Mouse (Mus musculus): ENCODE measurements around the gene Gpr137c. TPM values are rescaled to one million over a fixed set of nuclear protein-coding genes. Genes with fewer than 3 reads are reported as not detected.

Gene Gpr137c
- polyA plus RNA-seq, 1 experiment from 2014 or later = 3.0 TPM

DNA sequence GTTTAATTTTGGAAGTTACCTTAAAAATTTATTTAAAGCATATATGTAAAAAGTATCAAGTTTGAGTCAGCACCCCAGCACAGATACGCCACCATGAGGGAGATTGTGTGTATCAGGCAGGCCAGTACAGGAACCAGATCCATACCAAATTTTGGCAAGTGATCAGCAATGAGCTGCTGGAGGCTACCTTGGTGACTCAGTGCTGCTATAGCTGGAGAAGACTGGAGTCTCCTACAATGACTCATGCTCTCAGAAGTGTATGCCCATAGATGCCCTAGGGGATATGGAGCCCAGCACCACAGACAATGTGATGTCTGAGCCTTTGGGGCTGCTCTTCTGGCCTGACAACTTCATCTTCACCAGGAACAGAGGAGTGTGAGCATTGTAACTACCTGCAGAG is 8.1 kb upstream of the Gpr137c start:
- H3K4me1 ChIP-seq (ENCODE audit: control insufficient read depth, insufficient read depth, low read length) = no peaks in the 10 kb centered on the region
- H3K4me2 ChIP-seq (ENCODE audit: low read depth, low read length) = no peak overlapping the region
- no peak overlapping the region for H3K4me3 ChIP-seq (ENCODE audit: low read length)
- no peaks in the 10 kb centered on the region for H3K36me3 ChIP-seq (ENCODE audit: control insufficient read depth, insufficient read depth)
- WGBS = 93% methylated on average over 1 of the region's 1 CpGs
- H3K27me3 ChIP-seq (ENCODE audit: control insufficient read depth, insufficient read depth, low read length) = no peaks in the 10 kb centered on the region
- no peak overlapping the region for H3K27ac ChIP-seq (ENCODE audit: low read length)
- H3K9me3 ChIP-seq (replicated peaks; ENCODE audit: control insufficient read depth, low read length) = no peaks in the 10 kb centered on the region
- H3K9ac ChIP-seq (ENCODE audit: low read length) = no peak overlapping the region
- no peak for ATAC-seq (replicated peaks; ENCODE audit: extremely low read depth, insufficient read depth, low FRiP score)

DNA sequence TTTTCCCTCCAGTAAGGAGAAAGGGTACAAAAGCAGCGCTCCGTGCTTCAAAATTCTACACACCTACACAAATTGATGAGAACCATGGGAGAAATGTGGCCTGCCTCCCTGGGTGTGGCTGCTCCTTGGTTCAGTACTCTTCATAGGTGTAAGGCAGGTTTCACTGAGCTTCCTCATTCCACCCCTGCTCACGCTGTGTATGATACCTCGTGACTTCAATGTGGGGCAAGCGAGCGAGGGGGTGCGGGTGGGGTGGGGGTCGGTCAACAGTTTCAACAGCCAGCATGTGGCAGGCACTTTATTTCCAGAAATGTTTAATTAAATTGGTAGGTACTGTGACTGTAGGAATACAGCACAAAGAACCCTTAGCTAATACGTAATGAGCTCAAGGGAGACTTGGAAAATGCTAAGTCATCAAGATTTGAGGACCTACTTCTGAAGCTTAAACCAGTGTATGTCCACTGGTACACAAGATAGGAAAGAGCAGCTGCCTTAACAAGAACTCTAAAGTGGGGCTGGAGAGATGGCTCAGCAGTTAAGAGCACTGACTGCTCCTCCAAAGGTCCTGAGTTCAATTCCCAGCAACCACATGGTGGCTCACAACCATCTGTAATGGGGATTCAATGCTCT is 2.7 kb upstream of the Gpr137c start:
- H3K9me3 ChIP-seq (replicated peaks; ENCODE audit: control insufficient read depth, low read length) = no peaks in the 10 kb centered on the region
- WGBS = 94% methylated on average over 9 of the region's 9 CpGs

DNA sequence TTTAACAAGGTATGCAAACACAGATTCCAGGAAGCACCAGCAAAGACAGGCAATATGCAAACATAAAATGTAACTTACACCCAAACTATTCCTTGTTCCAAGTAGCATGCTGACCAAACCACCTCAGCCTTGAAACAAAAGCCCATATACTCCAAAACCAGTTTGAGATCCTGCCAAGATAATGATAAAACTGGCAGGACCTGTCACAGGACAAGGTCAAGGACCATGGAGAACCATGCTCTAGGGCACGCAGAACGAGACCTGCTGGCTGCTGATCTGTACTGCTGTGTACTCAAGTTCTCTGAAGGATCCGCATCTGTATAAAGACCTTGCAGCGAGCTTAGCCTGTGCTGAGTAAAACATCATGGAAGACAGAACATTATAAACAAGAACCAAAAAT is 1.8 kb upstream of the Gpr137c start:
- Histone ChIP-seq H3K36me3 (ENCODE audit: control insufficient read depth, insufficient read depth) (no peaks in the 10 kb centered on the region), H3K27me3 (ENCODE audit: control insufficient read depth, insufficient read depth, low read length) (no peaks in the 10 kb centered on the region), H3K27ac (ENCODE audit: low read length) (no peak overlapping the region), H3K4me3 (ENCODE audit: low read length) (no peak overlapping the region), H3K9ac (ENCODE audit: low read length) (no peak overlapping the region), H3K4me1 (ENCODE audit: control insufficient read depth, insufficient read depth, low read length) (peaks cover 3% of the 10 kb centered on the region; the same call in 1 of the 2 replicates), H3K9me3 (replicated peaks; ENCODE audit: control insufficient read depth, low read length) (no peaks in the 10 kb centered on the region), H3K4me2 (ENCODE audit: low read depth, low read length) (no peak overlapping the region)
- 79% methylated on average over 4 of the region's 4 CpGs for WGBS
- no peak for ATAC-seq (replicated peaks; ENCODE audit: extremely low read depth, insufficient read depth, low FRiP score)

More for the DNA sequence above, 2.7 kb upstream of the Gpr137c start:
- H3K27me3 ChIP-seq (ENCODE audit: control insufficient read depth, insufficient read depth, low read length) = no peaks in the 10 kb centered on the region
- H3K36me3 ChIP-seq (ENCODE audit: control insufficient read depth, insufficient read depth) = no peaks in the 10 kb centered on the region
- no peak for ATAC-seq (replicated peaks; ENCODE audit: extremely low read depth, insufficient read depth, low FRiP score)
- H3K4me2 ChIP-seq (ENCODE audit: low read depth, low read length) = no peak overlapping the region
- H3K9ac ChIP-seq (ENCODE audit: low read length) = no peak overlapping the region
- no peak overlapping the region for H3K27ac ChIP-seq (ENCODE audit: low read length)
- H3K4me3 ChIP-seq (ENCODE audit: low read length) = no peak overlapping the region
- H3K4me1 ChIP-seq (ENCODE audit: control insufficient read depth, insufficient read depth, low read length) = peaks cover 3% of the 10 kb centered on the region; the same call in 1 of the 2 replicates

DNA sequence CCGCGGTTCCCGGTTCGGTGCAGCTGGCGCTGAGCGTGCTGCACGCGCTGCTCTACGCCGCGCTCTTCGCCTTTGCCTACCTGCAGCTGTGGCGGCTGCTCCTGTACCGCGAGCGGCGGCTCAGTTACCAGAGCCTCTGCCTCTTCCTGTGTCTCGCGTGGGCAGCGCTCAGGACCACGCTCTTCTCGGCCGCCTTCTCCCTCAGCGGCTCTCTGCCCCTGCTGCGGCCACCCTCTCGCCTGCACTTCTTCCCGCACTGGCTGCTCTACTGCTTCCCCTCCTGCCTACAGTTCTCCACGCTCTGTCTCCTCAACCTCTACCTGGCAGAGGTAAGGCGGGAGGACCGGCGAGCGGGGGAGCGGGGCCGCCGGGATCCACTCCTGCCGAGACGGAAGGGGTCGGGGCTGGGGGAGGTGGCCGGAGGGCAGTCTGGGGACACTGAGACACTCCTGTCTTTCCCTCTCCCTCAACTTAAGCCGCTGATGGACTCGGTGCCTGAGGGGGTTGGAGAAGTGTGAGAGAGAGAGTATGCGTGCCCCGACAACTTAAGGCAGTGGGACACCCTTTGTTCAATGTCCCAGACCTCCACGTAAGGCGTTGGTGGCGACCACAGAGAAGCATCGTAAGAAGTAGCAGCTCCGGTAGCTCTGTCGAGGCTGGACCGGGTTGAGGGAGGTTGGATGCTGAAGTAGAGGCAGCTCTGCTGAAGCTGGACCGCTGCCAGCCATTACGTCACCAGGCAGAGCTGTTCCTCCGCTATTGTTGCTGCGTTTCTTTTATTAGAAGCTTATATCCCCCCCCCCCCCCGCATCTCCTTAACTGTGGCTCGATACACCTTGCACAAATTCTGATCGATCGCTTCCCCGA is 806 bp downstream of the Gpr137c start, which contains the start of gene Txndc16:
Gene Txndc16 (minus strand): TSS at position 239 of the 867 bp plus-strand sequence.
- H3K27me3 ChIP-seq (ENCODE audit: control insufficient read depth, insufficient read depth, low read length) = no peaks in the 10 kb centered on the region
- H3K9ac ChIP-seq (ENCODE audit: low read length) = peak within 1 kb of the TSS; percentile 85
- H3K9me3 ChIP-seq (replicated peaks; ENCODE audit: control insufficient read depth, low read length) = no peaks in the 10 kb centered on the region
- peak; percentile 21 for ATAC-seq (replicated peaks; ENCODE audit: extremely low read depth, insufficient read depth, low FRiP score)
- H3K4me2 ChIP-seq (ENCODE audit: low read depth, low read length) = peak within 1 kb of the TSS; percentile 93
- peaks cover 3% of the 10 kb centered on the region; the same call in 1 of the 2 replicates for H3K4me1 ChIP-seq (ENCODE audit: control insufficient read depth, insufficient read depth, low read length)
- peak within 1 kb of the TSS; percentile 87 for H3K4me3 ChIP-seq (ENCODE audit: low read length)
- H3K36me3 ChIP-seq (ENCODE audit: control insufficient read depth, insufficient read depth) = no peaks in the 10 kb centered on the region
- H3K27ac ChIP-seq (ENCODE audit: low read length) = peak within 1 kb of the TSS; percentile 93
- WGBS = under 1% methylated on average over 59 of the region's 59 CpGs

DNA sequence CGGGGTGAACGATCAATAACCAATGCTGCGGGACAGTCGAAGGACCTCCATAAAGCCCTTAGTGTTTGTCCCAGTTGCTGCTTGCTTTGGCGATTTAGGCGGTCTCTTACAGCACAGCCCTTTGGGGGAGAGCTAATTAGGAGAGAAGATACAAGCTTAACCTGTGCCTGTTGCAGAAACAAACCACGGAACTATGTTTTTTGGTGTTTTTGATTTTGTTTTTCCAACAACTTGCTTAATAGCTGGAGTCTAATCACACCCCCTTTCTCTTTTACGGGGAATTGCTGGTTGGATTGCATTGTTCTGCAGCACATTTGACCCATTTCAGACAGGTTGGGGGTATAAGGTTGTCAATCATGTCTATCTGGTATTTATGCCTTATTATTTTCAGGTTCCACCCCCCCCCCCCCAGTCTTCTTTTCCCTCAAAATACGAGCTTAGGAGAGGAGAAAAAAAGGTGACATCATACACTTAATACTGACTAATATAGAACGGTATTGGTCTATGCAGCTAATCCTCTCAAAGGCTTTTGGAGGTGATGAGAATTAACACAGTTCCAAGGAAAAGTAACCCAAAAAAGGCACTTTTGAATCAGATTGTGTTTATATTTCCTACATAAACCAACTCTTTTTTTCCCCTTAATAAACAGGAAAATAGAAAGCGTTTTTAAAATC is 1.6 kb downstream of the Gpr137c start:
- H3K27me3 ChIP-seq (ENCODE audit: control insufficient read depth, insufficient read depth, low read length) = no peaks in the 10 kb centered on the region
- H3K27ac ChIP-seq (ENCODE audit: low read length) = peak overlapping the region; percentile 93
- H3K4me2 ChIP-seq (ENCODE audit: low read depth, low read length) = peak overlapping the region; percentile 86
- H3K36me3 ChIP-seq (ENCODE audit: control insufficient read depth, insufficient read depth) = no peaks in the 10 kb centered on the region
- WGBS = 10% methylated on average over 11 of the region's 11 CpGs
- ATAC-seq (replicated peaks; ENCODE audit: extremely low read depth, insufficient read depth, low FRiP score) = no peak
- no peaks in the 10 kb centered on the region for H3K9me3 ChIP-seq (replicated peaks; ENCODE audit: control insufficient read depth, low read length)
- H3K9ac ChIP-seq (ENCODE audit: low read length) = peak overlapping the region; percentile 85
- H3K4me3 ChIP-seq (ENCODE audit: low read length) = peak overlapping the region; percentile 69
- peaks cover 3% of the 10 kb centered on the region; the same call in 1 of the 2 replicates for H3K4me1 ChIP-seq (ENCODE audit: control insufficient read depth, insufficient read depth, low read length)

DNA sequence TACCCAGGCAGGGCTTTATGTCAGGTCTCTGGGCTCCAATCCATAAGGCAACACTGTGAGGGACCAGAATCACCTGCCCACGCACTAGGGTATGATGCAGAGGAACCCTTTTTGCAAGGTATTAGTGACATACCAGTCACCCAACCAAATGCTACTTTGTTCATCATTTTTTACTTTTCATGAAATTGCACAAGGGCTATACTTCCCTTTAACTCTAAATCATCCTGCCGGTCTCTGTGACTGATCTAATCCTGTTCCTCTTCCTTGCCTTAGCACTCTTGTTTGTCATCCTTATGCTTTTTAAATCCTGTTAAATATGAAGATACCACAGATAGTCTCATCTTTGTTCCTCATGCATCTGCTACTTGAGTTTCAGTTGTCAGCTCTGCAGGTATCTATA is 19.5 kb downstream of the Gpr137c start:
- Histone ChIP-seq H3K9ac (ENCODE audit: low read length) (no peak overlapping the region), H3K4me2 (ENCODE audit: low read depth, low read length) (no peak overlapping the region), H3K9me3 (replicated peaks; ENCODE audit: control insufficient read depth, low read length) (no peaks in the 10 kb centered on the region), H3K36me3 (ENCODE audit: control insufficient read depth, insufficient read depth) (no peaks in the 10 kb centered on the region), H3K4me1 (ENCODE audit: control insufficient read depth, insufficient read depth, low read length) (no peaks in the 10 kb centered on the region), H3K27me3 (ENCODE audit: control insufficient read depth, insufficient read depth, low read length) (no peaks in the 10 kb centered on the region), H3K27ac (ENCODE audit: low read length) (no peak overlapping the region), H3K4me3 (ENCODE audit: low read length) (no peak overlapping the region)
- 78% methylated on average over 2 of the region's 2 CpGs for WGBS
- ATAC-seq (replicated peaks; ENCODE audit: extremely low read depth, insufficient read depth, low FRiP score) = no peak

DNA sequence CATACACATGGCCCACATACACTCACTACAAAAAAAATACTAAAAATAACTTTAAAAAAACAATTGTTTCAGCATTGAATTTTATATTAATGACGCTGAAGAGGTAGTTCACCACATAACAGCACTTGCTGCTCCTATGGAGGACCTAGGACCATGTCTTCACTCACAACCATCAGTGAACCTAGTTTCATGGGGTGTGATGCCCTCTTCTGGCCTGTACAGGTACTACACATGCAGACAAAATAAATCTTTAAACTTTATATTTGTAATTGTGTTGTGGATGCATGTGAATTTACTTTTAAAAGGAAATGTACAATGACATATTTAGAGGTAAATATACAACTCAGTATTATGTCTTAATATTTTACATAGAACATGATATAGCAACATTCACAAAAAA is 22.1 kb downstream of the Gpr137c start:
- no peak overlapping the region for H3K4me2 ChIP-seq (ENCODE audit: low read depth, low read length)
- no peak overlapping the region for H3K4me3 ChIP-seq (ENCODE audit: low read length)
- WGBS = 43% methylated on average over 1 of the region's 1 CpGs
- no peaks in the 10 kb centered on the region for H3K36me3 ChIP-seq (ENCODE audit: control insufficient read depth, insufficient read depth)
- no peak overlapping the region for H3K27ac ChIP-seq (ENCODE audit: low read length)
- H3K9ac ChIP-seq (ENCODE audit: low read length) = no peak overlapping the region
- H3K9me3 ChIP-seq (replicated peaks; ENCODE audit: control insufficient read depth, low read length) = no peaks in the 10 kb centered on the region
- H3K27me3 ChIP-seq (ENCODE audit: control insufficient read depth, insufficient read depth, low read length) = no peaks in the 10 kb centered on the region
- no peaks in the 10 kb centered on the region for H3K4me1 ChIP-seq (ENCODE audit: control insufficient read depth, insufficient read depth, low read length)
- no peak for ATAC-seq (replicated peaks; ENCODE audit: extremely low read depth, insufficient read depth, low FRiP score)

DNA sequence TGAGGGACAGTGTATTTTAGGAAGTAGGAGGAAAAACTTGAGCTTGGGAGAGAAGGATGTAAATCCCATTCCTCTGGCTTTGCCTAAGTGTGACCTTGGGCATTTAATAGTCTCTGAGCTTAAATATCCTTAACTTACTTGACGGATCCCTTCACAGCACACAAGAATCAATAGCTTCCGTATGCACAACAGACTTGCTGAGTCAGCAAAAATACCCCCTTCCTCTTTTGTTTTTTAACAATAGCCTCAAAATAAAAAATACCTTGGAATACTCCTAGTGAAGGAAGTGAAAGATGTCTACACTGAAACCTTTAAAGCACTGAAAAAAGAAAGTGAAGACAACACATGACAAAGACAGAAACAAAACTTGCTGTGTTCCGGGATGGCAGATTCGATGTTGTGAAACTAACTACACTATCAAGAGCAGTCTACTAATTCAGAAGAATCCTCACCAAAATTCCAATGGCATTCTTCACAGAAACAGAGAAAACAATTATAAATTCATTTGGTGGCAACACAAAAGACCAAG is 32.1 kb downstream of the Gpr137c start:
- H3K4me1 ChIP-seq (ENCODE audit: control insufficient read depth, insufficient read depth, low read length) = no peaks in the 10 kb centered on the region
- H3K4me2 ChIP-seq (ENCODE audit: low read depth, low read length) = no peak overlapping the region
- no peaks in the 10 kb centered on the region for H3K36me3 ChIP-seq (ENCODE audit: control insufficient read depth, insufficient read depth)
- WGBS = 85% methylated on average over 4 of the region's 4 CpGs
- H3K27ac ChIP-seq (ENCODE audit: low read length) = no peak overlapping the region
- no peak overlapping the region for H3K9ac ChIP-seq (ENCODE audit: low read length)
- H3K4me3 ChIP-seq (ENCODE audit: low read length) = no peak overlapping the region
- no peaks in the 10 kb centered on the region for H3K9me3 ChIP-seq (replicated peaks; ENCODE audit: control insufficient read depth, low read length)
- no peaks in the 10 kb centered on the region for H3K27me3 ChIP-seq (ENCODE audit: control insufficient read depth, insufficient read depth, low read length)
- no peak for ATAC-seq (replicated peaks; ENCODE audit: extremely low read depth, insufficient read depth, low FRiP score)
